Mouse (Mus musculus): ENCODE measurements around the gene Acly. TPM values are rescaled to one million over a fixed set of nuclear protein-coding genes. Genes with fewer than 3 reads are reported as not detected.

Gene Acly
- polyA plus RNA-seq (2015; fragmentation: Nextera tagmentation; extraction: Ambion mirVana) = 228 and 230 TPM in 2 replicates

- H3K9ac ChIP-seq = peak within 1 kb of the TSS; percentile 72
- peak; percentile 99 for ATAC-seq (ENCODE audit: low FRiP score, low read depth)
- no peaks in the 10 kb centered on the region for H3K9me3 ChIP-seq
- H3K4me2 ChIP-seq = peak within 1 kb of the TSS; percentile 71
- H3K4me1 ChIP-seq (replicated peaks) = peaks cover 39% of the 10 kb centered on the region
- H3K36me3 ChIP-seq = peaks cover 7% of the 10 kb centered on the region
- peak within 1 kb of the TSS; percentile 58 for H3K4me3 ChIP-seq
- H3K27me3 ChIP-seq = no peaks in the 10 kb centered on the region
- under 1% methylated on average over 53 of the region's 54 CpGs for WGBS
- H3K27ac ChIP-seq (replicated peaks) = peak within 1 kb of the TSS; percentile 88
Observed at GRCm38 (mm10) chr11:100527458-100528374, at the start of gene Acly. TSS of gene Acly (minus strand) at chr11:100528000.

- H3K27ac ChIP-seq (replicated peaks) = no peak overlapping the region
- H3K36me3 ChIP-seq = peaks cover 4% of the 10 kb centered on the region; the same call in 1 of the 2 replicates
- no peak for ATAC-seq (ENCODE audit: low FRiP score, low read depth)
- no peaks in the 10 kb centered on the region for H3K9me3 ChIP-seq
- H3K4me2 ChIP-seq = peak overlapping the region; percentile 83
- H3K4me3 ChIP-seq = 0 out of 2 replicates have a peak overlapping the region, but pooled peaks have one; percentile 58
- H3K27me3 ChIP-seq = peaks cover 6% of the 10 kb centered on the region; the same call in 1 of the 2 replicates
- H3K4me1 ChIP-seq (replicated peaks) = peaks cover 28% of the 10 kb centered on the region
- 69% methylated on average over 21 of the region's 21 CpGs for WGBS
- H3K9ac ChIP-seq = no peak overlapping the region
Observed at GRCm38 (mm10) chr11:100576256-100576655, 48.5 kb upstream of the Acly start.

GRCm38 (mm10) chr11:100575484-100575855 lies 47.7 kb upstream of the Acly start:
- Histone ChIP-seq H3K36me3 (no peaks in the 10 kb centered on the region; the same call in 1 of the 2 replicates), H3K9ac (peak overlapping the region; percentile 51), H3K4me3 (peak overlapping the region; percentile 58), H3K9me3 (no peaks in the 10 kb centered on the region), H3K4me1 (replicated peaks) (peaks cover 36% of the 10 kb centered on the region), H3K27me3 (peaks cover 6% of the 10 kb centered on the region; the same call in 1 of the 2 replicates), H3K27ac (replicated peaks) (peak overlapping the region; percentile 68), H3K4me2 (peak overlapping the region; percentile 83)
- WGBS = 21% methylated on average over 2 of the region's 2 CpGs
- peak; percentile 25; the same call in 1 of the 2 replicates for ATAC-seq (ENCODE audit: low FRiP score, low read depth)

- whole genome bisulfite sequencing = 2% methylated on average over 47 of the region's 47 CpGs
- peak within 1 kb of the TSS; percentile 51 for H3K9ac ChIP-seq
- H3K27ac ChIP-seq (replicated peaks) = peak within 1 kb of the TSS; percentile 68
- peaks cover 36% of the 10 kb centered on the region for H3K4me1 ChIP-seq (replicated peaks)
- H3K9me3 ChIP-seq = no peaks in the 10 kb centered on the region
- H3K4me2 ChIP-seq = peak within 1 kb of the TSS; percentile 83
- H3K4me3 ChIP-seq = peak within 1 kb of the TSS; percentile 58
- H3K27me3 ChIP-seq = peaks cover 6% of the 10 kb centered on the region; the same call in 1 of the 2 replicates
- peak; percentile 68; the same call in 1 of the 2 replicates for ATAC-seq (ENCODE audit: low FRiP score, low read depth)
- H3K36me3 ChIP-seq = no peaks in the 10 kb centered on the region
Observed at GRCm38 (mm10) chr11:100574708-100575483, 47.1 kb upstream of the Acly start, which contains the start of gene Cnp. TSS of gene Cnp (plus strand) at chr11:100574904.

GRCm38 (mm10) chr11:100574188-100574587 lies 46.4 kb upstream of the Acly start:
- WGBS = 89% methylated on average over 3 of the region's 3 CpGs
- H3K9ac ChIP-seq = no peak overlapping the region
- no peaks in the 10 kb centered on the region for H3K9me3 ChIP-seq
- H3K27me3 ChIP-seq = peaks cover 6% of the 10 kb centered on the region; the same call in 1 of the 2 replicates
- no peak overlapping the region for H3K27ac ChIP-seq (replicated peaks)
- peaks cover 36% of the 10 kb centered on the region for H3K4me1 ChIP-seq (replicated peaks)
- ATAC-seq (ENCODE audit: low FRiP score, low read depth) = no peak
- H3K4me2 ChIP-seq = peak overlapping the region; percentile 83
- H3K4me3 ChIP-seq = peak overlapping the region; percentile 58; the same call in 1 of the 2 replicates
- no peaks in the 10 kb centered on the region for H3K36me3 ChIP-seq

- no peak overlapping the region for H3K27ac ChIP-seq (replicated peaks)
- 6% methylated on average over 16 of the region's 16 CpGs for WGBS
- no peaks in the 10 kb centered on the region for H3K36me3 ChIP-seq
- H3K9ac ChIP-seq = 0 out of 2 replicates have a peak overlapping the region, but pooled peaks have one; percentile 30
- peak overlapping the region; percentile 54 for H3K4me2 ChIP-seq
- peak overlapping the region; percentile 26 for H3K4me3 ChIP-seq
- H3K9me3 ChIP-seq = no peaks in the 10 kb centered on the region
- H3K27me3 ChIP-seq = peaks cover 6% of the 10 kb centered on the region; the same call in 1 of the 2 replicates
- peaks cover 25% of the 10 kb centered on the region for H3K4me1 ChIP-seq (replicated peaks)
- ATAC-seq (ENCODE audit: low FRiP score, low read depth) = no peak
Observed at GRCm38 (mm10) chr11:100571202-100571567, 43.4 kb upstream of the Acly start.

GRCm38 (mm10) chr11:100570430-100571201 lies 42.8 kb upstream of the Acly start:
- Histone ChIP-seq H3K27ac (replicated peaks) (no peak overlapping the region), H3K36me3 (no peaks in the 10 kb centered on the region), H3K4me1 (replicated peaks) (peaks cover 19% of the 10 kb centered on the region), H3K9me3 (no peaks in the 10 kb centered on the region), H3K4me2 (peak overlapping the region; percentile 54), H3K4me3 (peak overlapping the region; percentile 26), H3K27me3 (peaks cover 6% of the 10 kb centered on the region; the same call in 1 of the 2 replicates), H3K9ac (0 out of 2 replicates have a peak overlapping the region, but pooled peaks have one; percentile 30)
- 8% methylated on average over 8 of the region's 8 CpGs for WGBS
- ATAC-seq (ENCODE audit: low FRiP score, low read depth) = no peak; the same call in 1 of the 2 replicates

GRCm38 (mm10) chr11:100569789-100570188 lies 42.0 kb upstream of the Acly start:
- H3K4me2 ChIP-seq = no peak overlapping the region
- no peak overlapping the region for H3K4me3 ChIP-seq
- no peaks in the 10 kb centered on the region for H3K9me3 ChIP-seq
- peaks cover 14% of the 10 kb centered on the region for H3K4me1 ChIP-seq (replicated peaks)
- no peaks in the 10 kb centered on the region for H3K36me3 ChIP-seq
- ATAC-seq (ENCODE audit: low FRiP score, low read depth) = no peak
- WGBS = 64% methylated on average over 9 of the region's 9 CpGs
- no peak overlapping the region for H3K27ac ChIP-seq (replicated peaks)
- peaks cover 6% of the 10 kb centered on the region; the same call in 1 of the 2 replicates for H3K27me3 ChIP-seq
- no peak overlapping the region for H3K9ac ChIP-seq

- Histone ChIP-seq H3K27me3 (peaks cover 6% of the 10 kb centered on the region; the same call in 1 of the 2 replicates), H3K4me1 (replicated peaks) (peaks cover 10% of the 10 kb centered on the region), H3K9ac (no peak overlapping the region), H3K4me3 (no peak overlapping the region), H3K36me3 (no peaks in the 10 kb centered on the region), H3K9me3 (no peaks in the 10 kb centered on the region), H3K27ac (replicated peaks) (no peak overlapping the region), H3K4me2 (no peak overlapping the region)
- WGBS = 87% methylated on average over 8 of the region's 8 CpGs
- no peak for ATAC-seq (ENCODE audit: low FRiP score, low read depth)
Observed at GRCm38 (mm10) chr11:100568692-100569091, 40.9 kb upstream of the Acly start.

GRCm38 (mm10) chr11:100567815-100568245 lies 40.0 kb upstream of the Acly start:
- ATAC-seq (ENCODE audit: low FRiP score, low read depth) = no peak
- H3K4me3 ChIP-seq = no peak overlapping the region

GRCm38 (mm10) chr11:100567229-100567628 lies 39.4 kb upstream of the Acly start:
- Histone ChIP-seq H3K27me3 (peaks cover 6% of the 10 kb centered on the region; the same call in 1 of the 2 replicates), H3K4me2 (no peak overlapping the region), H3K36me3 (no peaks in the 10 kb centered on the region), H3K27ac (replicated peaks) (no peak overlapping the region), H3K9ac (no peak overlapping the region), H3K4me1 (replicated peaks) (peaks cover 10% of the 10 kb centered on the region), H3K4me3 (no peak overlapping the region), H3K9me3 (no peaks in the 10 kb centered on the region)
- 83% methylated on average over 5 of the region's 5 CpGs for WGBS
- no peak for ATAC-seq (ENCODE audit: low FRiP score, low read depth)

More at GRCm38 (mm10) chr11:100567815-100568245, 40.0 kb upstream of the Acly start:
- Histone ChIP-seq H3K9ac (no peak overlapping the region), H3K4me2 (no peak overlapping the region), H3K36me3 (no peaks in the 10 kb centered on the region), H3K9me3 (no peaks in the 10 kb centered on the region), H3K4me1 (replicated peaks) (peaks cover 10% of the 10 kb centered on the region), H3K27me3 (peaks cover 6% of the 10 kb centered on the region; the same call in 1 of the 2 replicates), H3K27ac (replicated peaks) (no peak overlapping the region)
- WGBS = 67% methylated on average over 9 of the region's 9 CpGs

Measured in hindbrain, embryonic 15.5 days (tissue).